Mouse (Mus musculus) intestine, embryonic 14.5 days (tissue): ENCODE measurements at regions not wholly inside any gene's neighbourhood (a gene's known extent, or its start where the extent isn't known, plus 50 kb on each side); places are given as distances from the start of the nearest gene placed in this dataset.

Source experiments
- ATAC-seq: fragments of 200-750 bp; cut with Nextera tagmentation; replicated peaks from 2 replicates; pipeline ENCODE4 v1.8.0; 2017; ENCODE audit warnings: low read depth, moderate number of reproducible peaks, moderate TSS enrichment, moderate library complexity; ENCODE audit not compliant: low FRiP score, low TSS enrichment
- DNase-seq: peaks from one replicate; pipeline ENCODE4 v3.0.0-alpha.2; 2018; ENCODE audit warnings: low spot score
- H3K27ac ChIP-seq: fragments of 300-500 bp; sonication (generic); 2 replicates; pipeline ENCODE4 v1.5.1; 2014; ENCODE audit warnings: low read depth, mild to moderate bottlenecking, control low read depth
- H3K27me3 ChIP-seq: fragments of 300-500 bp; sonication (generic); replicated peaks from 2 replicates; pipeline ENCODE4 v1.6.1; 2014; ENCODE audit warnings: low read length, control low read depth; ENCODE audit not compliant: control insufficient read depth, insufficient read depth
- H3K36me3 ChIP-seq: fragments of 300-500 bp; sonication (generic); 2 replicates; pipeline ENCODE4 v1.6.1; 2014; ENCODE audit warnings: low read length, control low read depth; ENCODE audit not compliant: control insufficient read depth, insufficient read depth
- H3K4me1 ChIP-seq: fragments of 300-500 bp; sonication (generic); replicated peaks from 2 replicates; pipeline ENCODE4 v1.6.1; 2014; ENCODE audit warnings: low read length, control low read depth, mixed read lengths; ENCODE audit not compliant: control insufficient read depth, insufficient read depth
- H3K4me2 ChIP-seq: fragments of 300-500 bp; sonication (generic); 2 replicates; pipeline ENCODE4 v1.6.1; 2014; ENCODE audit warnings: low read length
- H3K4me3 ChIP-seq: fragments of 300-500 bp; sonication (generic); 2 replicates; pipeline ENCODE4 v1.5.1; 2014; ENCODE audit warnings: low read depth, low read length, control low read depth, mixed read lengths
- H3K9ac ChIP-seq: fragments of 300-500 bp; sonication (generic); 2 replicates; pipeline ENCODE4 v1.6.1; 2014; ENCODE audit warnings: mild to moderate bottlenecking, low read length
- H3K9me3 ChIP-seq: fragments of 300-500 bp; sonication (generic); 2 replicates; pipeline ENCODE4 v1.6.1; 2016; ENCODE audit warnings: low read length, control low read depth; ENCODE audit not compliant: control insufficient read depth
- WGBS: fragments of 180-500 bp; shearing (Covaris S2); extraction: QIAGEN DNeasy Blood & Tissue Kit; methylation state at CpG from one replicate; pipeline ENCODE4 v1.1.7; 2014; 5-methylcytosine and 5-hydroxymethylcytosine counted together

DNA sequence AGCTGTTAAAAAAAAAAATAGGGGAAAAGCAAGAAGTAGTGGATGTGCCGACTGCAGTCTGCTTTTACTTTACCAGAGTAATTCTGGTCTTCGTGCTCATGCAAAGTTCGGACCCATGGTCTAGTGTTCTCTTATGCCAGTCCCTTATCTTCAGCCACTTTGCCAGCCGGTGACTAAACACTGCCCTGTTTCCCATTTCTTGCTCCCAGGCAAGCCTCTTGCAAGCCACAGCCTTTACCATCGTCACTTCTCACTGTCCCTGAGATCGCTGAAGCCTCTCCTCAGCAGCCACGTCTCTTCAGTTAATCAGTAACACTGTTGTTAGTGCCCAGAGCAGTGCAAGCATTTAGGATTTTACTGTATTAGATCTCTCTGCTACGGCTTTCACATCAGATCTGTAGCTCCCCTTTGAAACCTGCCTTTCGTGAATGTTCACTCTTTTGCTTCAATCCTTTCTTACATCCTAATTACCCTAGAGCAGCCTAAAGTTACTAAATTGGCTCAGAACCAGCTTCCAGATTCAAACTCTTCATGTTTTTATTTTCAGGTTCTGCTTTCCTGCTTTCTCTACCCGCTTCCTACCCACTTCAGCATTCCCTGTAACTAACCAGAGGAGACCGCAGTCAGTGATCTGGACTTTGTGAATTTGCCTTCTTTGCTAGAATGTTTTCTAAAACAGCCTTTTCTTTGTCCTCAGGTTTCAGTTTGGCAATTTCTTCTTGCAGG, 184.5 kb upstream of the Emcn start:
- Histone ChIP-seq H3K27me3 (no peaks in the 10 kb centered on the region), H3K36me3 (no peaks in the 10 kb centered on the region), H3K4me2 (peak overlapping the region; percentile 32), H3K9me3 (no peaks in the 10 kb centered on the region), H3K4me3 (no peak overlapping the region), H3K27ac (no peak overlapping the region), H3K4me1 (no peaks in the 10 kb centered on the region), H3K9ac (no peak overlapping the region)
- ATAC-seq, result no peak
- 57% methylated on average over 11 of the region's 11 CpGs for WGBS
- no peak for DNase-seq

DNA sequence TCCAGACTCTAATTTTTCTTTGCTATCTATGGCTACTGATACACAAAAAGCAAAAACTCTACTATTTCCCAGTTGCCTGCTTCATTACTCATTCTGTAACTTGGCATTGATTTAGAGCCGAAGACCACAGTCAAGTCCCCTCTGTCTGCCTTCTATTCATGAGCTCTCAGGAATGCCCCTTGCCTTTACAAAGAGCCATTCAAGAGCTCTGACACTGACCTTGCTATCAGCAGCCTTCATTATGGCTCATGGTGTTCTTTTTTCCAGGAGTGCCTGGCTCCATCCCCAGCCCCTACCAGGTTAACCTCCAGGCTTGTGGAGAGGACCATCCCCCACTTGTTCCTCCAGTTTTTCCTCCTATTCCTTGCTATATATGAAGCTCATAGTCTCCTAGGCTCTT, 151.8 kb upstream of the Emcn start:
- 78% methylated on average over 1 of the region's 1 CpGs for WGBS
- H3K9me3 ChIP-seq, result no peaks in the 10 kb centered on the region
- ATAC-seq, result no peak

DNA sequence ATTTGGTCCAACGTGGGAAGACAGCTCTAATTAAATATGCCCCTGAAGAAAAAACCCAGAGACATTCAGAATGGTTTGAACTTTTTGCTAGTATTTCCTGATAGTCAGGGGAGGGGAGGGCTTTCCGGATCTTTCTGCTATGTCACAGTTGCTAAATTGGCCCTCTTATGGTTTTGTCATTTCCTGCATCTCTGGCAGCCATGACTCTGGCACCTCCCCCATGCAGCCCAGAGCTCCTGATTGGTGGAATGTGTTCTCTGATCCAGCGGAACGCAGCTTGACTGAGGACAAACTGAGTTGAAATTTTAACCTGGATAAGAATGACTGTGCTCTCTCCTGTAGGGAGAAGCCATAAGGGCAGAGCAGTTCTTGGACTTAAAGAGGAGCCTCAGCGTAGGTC, 150.4 kb upstream of the Emcn start:
- no peak overlapping the region for H3K27ac ChIP-seq
- H3K9me3 ChIP-seq, result no peaks in the 10 kb centered on the region
- DNase-seq (no peak), ATAC-seq (no peak)
- H3K4me1 ChIP-seq, result no peaks in the 10 kb centered on the region
- H3K4me3 ChIP-seq, result no peak overlapping the region
- no peaks in the 10 kb centered on the region for H3K36me3 ChIP-seq
- H3K9ac ChIP-seq, result no peak overlapping the region
- H3K4me2 ChIP-seq, result no peak overlapping the region
- no peaks in the 10 kb centered on the region for H3K27me3 ChIP-seq
- 71% methylated on average over 5 of the region's 5 CpGs for WGBS

More for the DNA sequence above, 151.8 kb upstream of the Emcn start:
- H3K36me3 ChIP-seq, result no peaks in the 10 kb centered on the region
- H3K27ac ChIP-seq, result no peak overlapping the region
- H3K4me3 ChIP-seq, result no peak overlapping the region
- H3K4me2 ChIP-seq, result no peak overlapping the region
- no peak for DNase-seq
- no peak overlapping the region for H3K9ac ChIP-seq
- no peaks in the 10 kb centered on the region for H3K4me1 ChIP-seq
- H3K27me3 ChIP-seq, result no peaks in the 10 kb centered on the region

DNA sequence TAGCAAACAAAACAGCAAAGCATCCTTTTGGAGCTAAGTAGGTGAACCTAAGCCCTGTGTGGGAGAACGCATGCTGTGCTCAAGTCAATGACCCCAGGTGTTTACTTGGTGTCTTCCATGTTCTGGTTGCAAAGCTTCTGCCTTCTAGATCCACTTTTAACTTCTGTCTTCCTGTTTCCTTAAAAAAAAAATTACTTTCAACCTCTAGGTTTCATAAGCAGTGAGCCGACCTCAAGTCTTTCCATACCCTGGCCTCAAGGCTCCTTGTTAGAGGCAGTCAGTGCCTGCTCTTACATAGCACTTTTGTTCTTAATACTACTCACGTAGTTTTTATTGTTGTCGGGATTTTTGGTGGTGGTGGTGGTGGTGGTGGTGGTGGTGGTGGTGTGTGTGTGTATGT, 149.9 kb upstream of the Emcn start:
- Histone ChIP-seq H3K4me1 (no peaks in the 10 kb centered on the region), H3K4me2 (no peak overlapping the region), H3K4me3 (no peak overlapping the region), H3K27me3 (no peaks in the 10 kb centered on the region), H3K36me3 (no peaks in the 10 kb centered on the region), H3K9me3 (no peaks in the 10 kb centered on the region), H3K9ac (no peak overlapping the region), H3K27ac (no peak overlapping the region)
- ATAC-seq (no peak), DNase-seq (no peak)
- 84% methylated on average over 4 of the region's 4 CpGs for WGBS

DNA sequence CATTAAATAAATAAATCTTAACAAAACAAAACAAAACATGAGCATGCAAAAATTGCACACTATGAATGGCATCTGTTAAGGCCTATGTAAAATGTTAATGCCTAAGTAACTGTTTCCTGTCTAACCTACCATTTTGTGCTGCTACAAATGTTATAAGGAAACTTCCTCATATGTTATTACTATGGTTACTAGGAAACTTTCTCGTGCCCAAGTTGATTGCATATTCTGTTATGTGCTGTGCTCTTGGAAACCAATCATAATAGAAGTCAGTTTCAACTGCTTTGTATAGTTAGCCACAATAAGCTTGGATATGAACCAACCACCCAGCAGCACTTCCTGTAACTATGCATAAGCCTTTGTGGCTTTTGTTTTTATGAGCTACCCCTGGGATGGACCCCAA, 147.0 kb upstream of the Emcn start:
- no peak for DNase-seq
- WGBS, result 76% methylated on average over 1 of the region's 1 CpGs

DNA sequence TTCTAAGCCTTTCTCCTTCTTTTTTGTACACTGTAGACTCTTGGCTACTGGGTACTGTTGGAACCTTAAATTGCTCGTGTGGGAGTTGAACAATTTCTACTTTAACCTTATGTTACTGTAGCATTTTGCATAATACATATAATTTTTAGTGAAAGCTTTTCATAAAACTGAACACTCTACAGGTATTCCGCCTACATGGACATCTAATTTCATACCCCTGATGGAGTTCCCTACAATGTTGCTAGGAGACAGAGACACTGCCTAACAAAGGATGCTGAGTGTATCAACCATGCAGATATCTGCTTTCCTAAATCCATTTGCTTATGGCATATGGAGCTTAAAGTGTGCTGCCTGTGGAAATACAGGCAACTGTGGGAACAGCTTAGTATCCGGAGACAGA, 129.2 kb upstream of the Emcn start:
- Histone ChIP-seq H3K9ac (no peak overlapping the region), H3K4me2 (no peak overlapping the region), H3K4me3 (no peak overlapping the region), H3K4me1 (no peaks in the 10 kb centered on the region), H3K36me3 (no peaks in the 10 kb centered on the region), H3K27ac (no peak overlapping the region), H3K27me3 (no peaks in the 10 kb centered on the region), H3K9me3 (no peaks in the 10 kb centered on the region)
- no peak for ATAC-seq
- DNase-seq, result no peak
- WGBS, result 85% methylated on average over 3 of the region's 3 CpGs

More for the DNA sequence above, 147.0 kb upstream of the Emcn start:
- H3K4me1 ChIP-seq, result no peaks in the 10 kb centered on the region
- no peak overlapping the region for H3K27ac ChIP-seq
- no peak for ATAC-seq
- H3K4me2 ChIP-seq, result no peak overlapping the region
- no peaks in the 10 kb centered on the region for H3K9me3 ChIP-seq
- H3K27me3 ChIP-seq, result no peaks in the 10 kb centered on the region
- H3K36me3 ChIP-seq, result no peaks in the 10 kb centered on the region
- no peak overlapping the region for H3K4me3 ChIP-seq
- H3K9ac ChIP-seq, result no peak overlapping the region

DNA sequence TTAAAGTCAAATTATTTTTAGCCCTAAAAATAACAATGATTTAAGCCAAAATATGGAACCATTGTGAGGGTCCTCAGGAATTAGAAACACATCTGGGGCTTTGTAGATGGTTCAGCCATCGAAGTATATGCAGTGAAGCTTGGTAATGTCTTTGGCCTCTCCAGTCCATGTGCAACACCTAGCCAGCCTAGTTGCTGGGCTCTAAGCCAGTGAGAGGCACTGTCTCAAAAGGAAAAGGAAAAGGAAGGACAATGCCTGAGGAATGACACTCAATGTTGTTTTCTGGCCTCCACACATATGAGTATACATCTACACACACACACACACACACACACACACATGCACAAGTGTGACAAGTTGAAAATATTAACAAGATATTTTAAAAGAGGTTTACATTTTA, 124.8 kb upstream of the Emcn start:
- H3K4me2 ChIP-seq, result no peak overlapping the region
- no peaks in the 10 kb centered on the region for H3K27me3 ChIP-seq
- no peak overlapping the region for H3K27ac ChIP-seq
- H3K36me3 ChIP-seq, result no peaks in the 10 kb centered on the region
- 93% methylated on average over 1 of the region's 1 CpGs for WGBS
- no peak overlapping the region for H3K4me3 ChIP-seq
- H3K9me3 ChIP-seq, result no peaks in the 10 kb centered on the region
- H3K9ac ChIP-seq, result no peak overlapping the region
- H3K4me1 ChIP-seq, result no peaks in the 10 kb centered on the region
- DNase-seq, result no peak
- ATAC-seq, result no peak

DNA sequence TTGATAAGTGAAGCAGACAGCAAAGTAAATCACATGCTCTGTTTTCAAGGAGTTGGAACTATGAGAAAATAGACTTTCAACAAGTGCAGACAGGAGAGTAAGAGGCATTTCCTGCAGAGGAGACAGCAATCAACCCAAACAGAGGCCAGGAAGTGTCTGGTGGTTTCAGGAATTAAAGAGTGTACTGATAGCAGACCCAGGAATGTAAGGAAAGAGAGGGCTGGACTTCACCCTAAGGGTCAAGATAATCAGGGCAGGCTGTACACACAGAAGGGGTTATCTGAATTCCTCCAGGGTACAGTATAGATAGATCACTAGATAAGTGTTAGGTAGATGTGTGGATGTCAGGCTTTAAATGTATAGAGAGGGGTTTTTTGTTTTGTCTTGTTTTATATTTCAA, 123.6 kb upstream of the Emcn start:
- Histone ChIP-seq H3K4me1 (no peaks in the 10 kb centered on the region), H3K9me3 (no peaks in the 10 kb centered on the region), H3K4me2 (no peak overlapping the region), H3K9ac (no peak overlapping the region), H3K27ac (no peak overlapping the region), H3K36me3 (no peaks in the 10 kb centered on the region), H3K27me3 (no peaks in the 10 kb centered on the region), H3K4me3 (no peak overlapping the region)
- DNase-seq, result no peak
- no peak for ATAC-seq

DNA sequence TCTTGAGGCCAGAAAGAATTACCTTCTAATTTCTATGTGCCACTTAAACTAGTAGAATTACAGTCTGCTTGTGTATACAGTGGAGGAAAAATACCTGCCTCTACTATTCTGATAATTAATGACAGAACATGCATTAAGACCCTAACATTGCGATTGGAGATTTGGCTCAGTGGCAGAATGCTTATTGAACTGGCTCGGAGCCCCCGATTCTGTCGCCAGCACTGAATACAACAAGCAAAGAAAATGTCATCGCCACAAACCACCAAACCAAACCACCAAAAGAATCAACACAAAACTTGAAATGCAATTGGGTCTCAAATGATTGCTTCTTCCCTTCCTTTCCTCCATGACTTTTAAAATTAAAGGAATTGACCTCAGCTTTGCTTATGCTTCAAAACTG, 122.9 kb upstream of the Emcn start:
- no peak overlapping the region for H3K9ac ChIP-seq
- no peaks in the 10 kb centered on the region for H3K4me1 ChIP-seq
- WGBS, result 91% methylated on average over 5 of the region's 5 CpGs
- H3K9me3 ChIP-seq, result no peaks in the 10 kb centered on the region
- no peaks in the 10 kb centered on the region for H3K27me3 ChIP-seq
- no peak overlapping the region for H3K27ac ChIP-seq
- ATAC-seq, result no peak
- H3K4me2 ChIP-seq, result no peak overlapping the region
- no peaks in the 10 kb centered on the region for H3K36me3 ChIP-seq
- DNase-seq, result no peak
- H3K4me3 ChIP-seq, result no peak overlapping the region
